Mouse (Mus musculus): ENCODE results near the gene Sumo3.

DNA sequence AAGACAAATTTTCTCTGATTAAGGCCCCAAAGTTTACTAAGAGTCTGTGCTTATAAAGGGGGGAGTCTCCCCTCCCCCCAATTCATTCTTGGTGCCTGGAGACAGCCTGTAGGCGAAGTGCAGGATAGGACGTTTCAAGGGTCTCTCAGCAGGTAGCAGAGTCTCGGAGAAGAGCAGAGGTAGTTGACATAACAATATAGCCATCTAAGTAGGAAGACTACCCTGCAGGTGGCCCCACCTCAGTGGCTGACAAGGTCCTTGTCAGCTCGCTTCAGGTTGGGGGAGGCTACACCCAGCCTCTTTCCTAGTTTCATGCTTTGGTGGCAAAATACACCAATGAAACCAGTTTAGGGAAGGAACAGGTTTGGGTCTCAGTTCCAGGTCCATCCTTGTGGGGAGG lies 2.9 kb upstream of the Sumo3 start:
- TF ChIP-seq CTCF (IDR thresholded peaks at IDR 0.05; ENCODE audit: low read depth), result no peak
- no peak for TF ChIP-seq EP300 (IDR thresholded peaks at IDR 0.05; ENCODE audit: low read depth)

All from liver, embryonic 14.5 days (tissue).